Mouse (Mus musculus): ENCODE results near the gene Defb35.
"Not testable (repeated sequence)": the region's sequence is repeated elsewhere in the genome, so short reads cannot be mapped to it uniquely, and the experiment has no call there.

Defb35 gene

GRCm38 (mm10) chr8:21938052-21938451, at the start of gene Defb35:
Defb35 (plus strand) TSS chr8:21938352.
- not testable (repeated sequence) for ATAC-seq (ENCODE audit: low TSS enrichment)

- ATAC-seq (ENCODE audit: low TSS enrichment): not testable (repeated sequence)
These were observed 31.9 kb upstream of the Defb35 start, which contains the start of gene Defb11 for GRCm38 (mm10) chr8:21906290-21906689. Defb11 (minus strand) TSS chr8:21906412.

GRCm38 (mm10) chr8:21911931-21912330, 26.2 kb upstream of the Defb35 start:
- ATAC-seq (ENCODE audit: low TSS enrichment): no peak

- ATAC-seq (ENCODE audit: low TSS enrichment): no peak
These were observed 25.6 kb upstream of the Defb35 start for GRCm38 (mm10) chr8:21912554-21912953.

GRCm38 (mm10) chr8:21915625-21916024, 22.5 kb upstream of the Defb35 start:
- ATAC-seq (ENCODE audit: low TSS enrichment): peak; percentile 57; the same call in 1 of the 2 replicates

- not testable (repeated sequence) for ATAC-seq (ENCODE audit: low TSS enrichment)
These were observed 7.4 kb upstream of the Defb35 start for GRCm38 (mm10) chr8:21930754-21931153.

- ATAC-seq (ENCODE audit: low TSS enrichment): no peak
These were observed 5.5 kb upstream of the Defb35 start, which contains the start of gene Defb15 for GRCm38 (mm10) chr8:21932610-21933009. Defb15 (minus strand) TSS chr8:21932710.

- ATAC-seq (ENCODE audit: low TSS enrichment): no peak
These were observed 8.3 kb downstream of the Defb35 start, which contains the start of gene Defb13 for GRCm38 (mm10) chr8:21946462-21946861. Defb13 (plus strand) TSS chr8:21946762.

- no peak for ATAC-seq (ENCODE audit: low TSS enrichment)
These were observed 9.3 kb downstream of the Defb35 start for GRCm38 (mm10) chr8:21947311-21948017.

- peak; percentile 65 for ATAC-seq (ENCODE audit: low TSS enrichment)
These were observed 17.2 kb downstream of the Defb35 start for GRCm38 (mm10) chr8:21955321-21955720.

- ATAC-seq (ENCODE audit: low TSS enrichment): no peak
These were observed 18.2 kb downstream of the Defb35 start for GRCm38 (mm10) chr8:21956336-21956735.

GRCm38 (mm10) chr8:21958414-21958813, 20.3 kb downstream of the Defb35 start, which contains the start of gene Fam90a1a:
Fam90a1a (plus strand) TSS chr8:21958714.
- ATAC-seq (ENCODE audit: low TSS enrichment): no peak

GRCm38 (mm10) chr8:21966646-21967045, 28.5 kb downstream of the Defb35 start:
- ATAC-seq (ENCODE audit: low TSS enrichment): no peak

GRCm38 (mm10) chr8:21969475-21969874, 31.3 kb downstream of the Defb35 start, which contains the start of gene Ccdc70:
Ccdc70 (plus strand) TSS chr8:21969775.
- no peak for ATAC-seq (ENCODE audit: low TSS enrichment)

GRCm38 (mm10) chr8:21978193-21978592, 40.0 kb downstream of the Defb35 start:
- peak; percentile 66 for ATAC-seq (ENCODE audit: low TSS enrichment)

- ATAC-seq (ENCODE audit: low TSS enrichment): peak; percentile 99
These were observed 43.6 kb downstream of the Defb35 start for GRCm38 (mm10) chr8:21981664-21982337.

All from frontal cortex, adult (tissue).